Mouse (Mus musculus) lung, adult 2 months (tissue): ENCODE data around the gene Adh5. TPM values are rescaled to one million over a fixed set of nuclear protein-coding genes. Genes with fewer than 3 reads are reported as not detected.

ENCODE experiments used
- DNase-seq: peaks from one replicate; pipeline ENCODE4 v3.0.0; 2022
- H3K4me1 ChIP-seq: fragments of 200-500 bp; 2 replicates; pipeline ENCODE4 v1.6.1; 2011; ENCODE audit warnings: low read length; ENCODE audit not compliant: control insufficient read depth, insufficient read depth
- H3K4me3 ChIP-seq: fragments of 200-500 bp; replicated peaks from 2 replicates; pipeline ENCODE3; 2011; ENCODE audit warnings: low read depth, mild to moderate bottlenecking, control low read depth, low read length; ENCODE audit errors: extremely low read depth
- CTCF ChIP-seq: fragments of 200-500 bp; IDR thresholded peaks from 2 replicates; pipeline ENCODE4 v1.5.1; 2011; ENCODE audit warnings: mild to moderate bottlenecking, low read length, control low read depth; ENCODE audit not compliant: insufficient read depth
- POLR2A ChIP-seq: fragments of 200-500 bp; IDR thresholded peaks from 2 replicates; pipeline ENCODE4 v1.6.1; 2011; ENCODE audit warnings: low read depth, mild to moderate bottlenecking, control low read depth, low read length, borderline replicate concordance; ENCODE audit errors: extremely low read depth
- WGBS: fragments of 180-500 bp; shearing (Covaris S2); methylation state at CpG from one replicate; pipeline ENCODE4 v1.1.7; 2018; 5-methylcytosine and 5-hydroxymethylcytosine counted together
- polyA plus RNA-seq: library from polyadenylated mRNA; depleted of rRNA; stranded (reverse); fragments of >200 nt; gene quantifications from 2 replicates; pipeline ENCODE4 v1.2.3, GENCODE M21; 2012; rRNA removed

Gene Adh5
- polyA plus RNA-seq, 1 experiment, result 29.3 TPM

DNA sequence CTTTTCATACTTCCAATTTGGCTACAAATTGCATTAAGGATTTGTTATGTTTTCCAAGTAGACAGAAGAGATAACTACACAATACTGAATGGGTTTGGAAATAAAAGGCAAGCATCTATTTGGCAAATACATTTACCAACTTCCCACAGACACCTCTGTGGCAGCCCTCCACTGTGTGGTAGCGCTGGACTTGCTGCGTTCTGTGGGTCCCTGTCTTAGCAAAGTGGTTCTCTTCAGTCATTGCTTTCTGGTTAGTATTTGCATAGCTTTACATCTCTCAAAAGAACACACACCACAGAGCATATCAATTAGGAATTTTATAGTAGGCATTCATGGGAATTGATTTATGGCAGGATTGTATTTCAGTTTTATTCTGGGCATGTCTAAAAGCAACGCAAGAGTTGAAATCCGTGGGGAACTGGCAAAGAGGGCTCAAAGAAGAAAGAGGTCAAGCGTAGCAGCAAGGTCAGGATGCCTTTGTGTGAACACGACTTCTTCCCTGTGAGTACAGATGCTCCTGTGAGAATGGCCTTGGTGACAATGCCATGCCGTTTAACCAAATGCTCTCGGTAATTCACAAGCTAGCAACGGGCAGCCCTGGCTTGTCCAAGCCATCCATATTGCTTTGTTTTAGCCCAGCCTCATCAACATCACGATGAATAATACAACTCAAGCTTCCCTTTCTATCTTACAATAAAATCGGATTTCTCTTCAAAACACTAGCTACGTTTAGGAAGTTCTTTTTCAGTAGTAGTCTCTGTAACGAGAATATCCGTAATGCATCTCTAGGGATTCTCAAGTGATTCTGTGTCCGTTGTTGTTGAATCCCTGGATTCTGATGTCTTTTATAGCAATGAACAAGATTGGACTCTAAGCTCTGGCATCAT, 57.2 kb downstream of the Adh5 start:
- Histone ChIP-seq H3K4me3 (no peak overlapping the region), H3K4me1 (no peaks in the 10 kb centered on the region)
- no peak for TF ChIP-seq CTCF
- TF ChIP-seq POLR2A, result no peak
- 80% methylated on average over 15 of the region's 15 CpGs for WGBS
- DNase-seq, result no peak

DNA sequence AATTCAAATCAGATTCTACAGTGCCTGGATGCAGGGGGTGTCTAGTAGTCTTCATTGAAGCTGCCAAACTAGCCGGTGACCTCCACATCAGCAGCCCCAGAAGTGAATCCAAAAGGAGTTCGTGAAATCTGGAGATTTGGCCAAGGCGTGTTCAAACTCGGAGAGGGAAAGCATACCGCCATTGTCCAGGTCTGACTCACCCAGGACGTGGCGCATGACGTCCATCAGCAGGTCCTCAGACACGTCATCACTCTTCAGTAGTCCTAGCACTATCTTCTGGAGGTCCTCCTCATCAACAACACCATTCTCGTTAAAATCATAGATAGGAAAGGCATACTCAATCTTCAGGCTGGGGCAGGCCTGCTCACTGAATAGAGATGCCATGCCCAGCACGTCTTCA, 60.9 kb downstream of the Adh5 start:
- no peak overlapping the region for H3K4me3 ChIP-seq
- TF ChIP-seq CTCF, result no peak
- no peak for TF ChIP-seq POLR2A
- no peak for DNase-seq
- no peaks in the 10 kb centered on the region for H3K4me1 ChIP-seq
- 69% methylated on average over 11 of the region's 11 CpGs for whole genome bisulfite sequencing

Other genes starting within 250 kb of the Adh5 start
- gene 4930579F01Rik, start 249.3 kb upstream of the Adh5 start, polyA plus RNA-seq, result not detected in 2 replicates
- 2.7 and 12.4 TPM in 2 replicates for gene Adh7, start 225.3 kb upstream of the Adh5 start, polyA plus RNA-seq
- gene Adh1, start 182.1 kb upstream of the Adh5 start, polyA plus RNA-seq, result 106 and 114 TPM in 2 replicates
- gene Adh6a, start 129.8 kb upstream of the Adh5 start, polyA plus RNA-seq, result 0.11 TPM in 1 of 2 replicates, not detected in the other
- gene Adh6b, start 101.3 kb upstream of the Adh5 start, polyA plus RNA-seq, result not detected in 2 replicates
- gene Adh4, start 27.6 kb upstream of the Adh5 start, polyA plus RNA-seq, result not detected in 2 replicates
- 8.9 and 15.6 TPM in 2 replicates for gene Metap1, start 46.4 kb downstream of the Adh5 start, polyA plus RNA-seq
- gene Eif4e, start 83.1 kb downstream of the Adh5 start, polyA plus RNA-seq, result 5.1 and 23.2 TPM in 2 replicates